Mouse (Mus musculus) heart, postnatal 10 days (tissue): Measurements from ENCODE around the gene Dnaja2. TPM values are rescaled to one million over a fixed set of nuclear protein-coding genes. Genes with fewer than 3 reads are reported as not detected.

ENCODE experiments used
- DNase-seq, 2 experiments: peaks; one replicate each; pipeline ENCODE4 v3.0.0; 2021
- intact Hi-C: fragments of 180-260 bp; cut with DNase I; formaldehyde crosslinking; loops from one replicate; pipeline ENCODE4 v1.15.1; 2025
- total RNA-seq, 2 experiments: library from RNA; stranded (reverse); gene quantifications; 2 replicates each; pipeline ENCODE4 v1.2.3; 2021

Dnaja2 gene
- total RNA-seq, 2 experiments from 2014 or later, result 202 to 232 TPM

DNA sequence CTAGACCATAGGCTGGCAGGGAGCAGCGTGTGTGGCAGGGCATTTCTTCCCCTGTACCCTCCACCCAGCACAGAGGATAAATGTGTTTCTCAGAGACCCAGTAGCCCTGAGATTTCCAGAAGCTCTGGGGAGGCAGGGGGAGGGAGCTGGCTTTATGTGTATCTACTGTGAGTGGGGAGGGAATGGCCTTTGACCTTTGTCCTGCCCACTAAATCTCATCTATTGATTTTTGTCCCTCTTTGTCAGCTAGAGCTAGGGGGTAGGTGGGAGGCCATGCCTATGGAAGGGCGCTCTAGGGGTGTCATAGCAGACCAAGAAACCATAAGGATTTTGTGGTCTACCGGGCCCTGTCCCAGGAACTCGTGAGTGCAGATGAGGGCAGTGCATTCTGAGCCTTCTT is 48.5 kb downstream of the Dnaja2 start:
- DNase-seq, result no peak
- intact Hi-C loops, result no loop called here

DNA sequence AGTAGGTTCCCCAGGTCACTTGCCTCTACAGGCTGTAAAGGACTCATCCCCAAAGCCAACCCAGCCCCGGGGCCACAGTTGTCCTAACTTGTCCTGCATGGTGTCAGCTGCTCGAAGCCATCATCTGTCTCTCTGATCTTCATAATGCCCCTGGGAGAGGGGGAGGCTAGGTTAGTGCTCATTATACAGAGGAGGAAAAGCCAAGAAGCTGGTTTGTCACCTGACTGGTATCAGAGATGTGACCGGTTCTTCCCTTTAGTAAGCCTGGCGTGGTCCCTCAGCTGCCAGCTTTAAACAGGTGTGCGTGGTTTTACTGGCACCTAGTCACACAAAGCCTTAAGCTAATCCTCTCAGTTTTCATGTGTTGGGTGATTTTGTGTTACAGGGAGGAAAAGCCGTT is 50.4 kb downstream of the Dnaja2 start:
- intact Hi-C loops, result no loop called here
- no peak for DNase-seq

GRCm38 (mm10) chr8:85503065-85503464 is 52.1 kb downstream of the Dnaja2 start:
- no peak for DNase-seq
- intact Hi-C loops, result no loop called here

DNA sequence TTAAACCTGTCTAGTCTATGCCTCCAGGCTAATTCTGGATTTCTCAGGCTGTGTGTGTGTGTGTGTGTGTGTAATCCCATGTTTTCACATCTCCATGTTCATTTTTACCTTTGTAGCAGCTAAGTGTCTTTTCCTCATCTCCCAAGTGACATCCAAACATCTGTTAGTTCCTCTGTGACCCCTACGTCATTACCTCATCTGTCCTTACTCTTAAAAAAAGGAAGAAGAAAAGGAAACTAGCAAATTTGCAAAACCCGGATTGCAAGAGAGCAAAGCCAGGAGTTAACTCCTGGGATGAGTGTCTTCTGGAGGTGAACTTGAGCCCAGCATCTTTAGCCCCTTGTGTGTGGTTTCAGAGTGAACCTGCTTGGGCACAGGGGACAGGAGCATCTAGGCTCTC is 52.8 kb downstream of the Dnaja2 start:
- DNase-seq, result no peak
- intact Hi-C loops, result no loop called here

DNA sequence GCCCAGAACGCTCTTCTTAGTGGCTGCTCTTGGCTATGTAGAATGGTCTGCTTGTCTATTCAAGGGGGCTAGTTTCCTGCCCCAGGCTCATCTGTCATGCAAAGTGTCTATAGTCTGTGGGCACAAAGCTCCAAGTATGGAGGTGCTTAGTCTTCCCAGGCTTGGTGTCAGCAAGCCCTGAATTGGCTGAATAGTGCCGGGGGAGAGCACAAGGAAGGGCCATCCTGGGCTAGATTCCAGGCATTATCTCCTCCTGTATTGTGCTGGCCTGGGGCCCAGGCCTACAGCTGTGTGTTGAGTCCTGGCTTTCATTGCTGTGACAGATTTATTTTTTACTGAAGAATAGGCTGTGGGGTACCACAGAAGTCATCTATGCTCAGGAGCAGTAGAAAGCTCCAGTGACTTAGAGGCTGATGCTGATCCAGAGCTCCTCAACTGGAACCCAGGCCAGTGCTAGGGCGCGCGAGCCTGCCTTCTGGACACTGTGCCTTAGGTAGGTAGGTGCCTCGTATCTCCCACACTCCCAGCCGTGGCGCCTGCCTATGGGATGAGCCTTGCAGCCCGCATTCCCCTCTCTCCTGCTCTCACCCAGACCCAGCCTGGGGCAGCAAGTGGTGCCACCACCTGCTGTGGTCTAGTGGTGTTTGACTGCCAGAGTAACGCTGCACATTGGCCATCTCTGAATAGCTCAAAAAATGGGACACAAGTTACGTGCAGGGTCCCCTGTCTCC is 54.0 kb downstream of the Dnaja2 start:
- peak; percentile 80 to 81 for DNase-seq
- intact Hi-C loops, result loop anchor here (2.0 kb wide), 1 partner anchor 20 kb away; no protein-coding TSS in a partner anchor

- intact Hi-C loops, result loop anchor here (2.0 kb wide), 1 partner anchor 20 kb away; no protein-coding TSS in a partner anchor
- DNase-seq, result no peak
Measured at GRCm38 (mm10) chr8:85500460-85500859, 54.7 kb downstream of the Dnaja2 start.

- DNase-seq, result no peak
- intact Hi-C loops, result no loop called here
Measured at GRCm38 (mm10) chr8:85498577-85498976, 56.6 kb downstream of the Dnaja2 start.

GRCm38 (mm10) chr8:85496778-85497177 is 58.4 kb downstream of the Dnaja2 start:
- DNase-seq, result no peak
- intact Hi-C loops, result no loop called here

GRCm38 (mm10) chr8:85496125-85496524 is 59.0 kb downstream of the Dnaja2 start:
- intact Hi-C loops, result no loop called here
- DNase-seq, result no peak

DNA sequence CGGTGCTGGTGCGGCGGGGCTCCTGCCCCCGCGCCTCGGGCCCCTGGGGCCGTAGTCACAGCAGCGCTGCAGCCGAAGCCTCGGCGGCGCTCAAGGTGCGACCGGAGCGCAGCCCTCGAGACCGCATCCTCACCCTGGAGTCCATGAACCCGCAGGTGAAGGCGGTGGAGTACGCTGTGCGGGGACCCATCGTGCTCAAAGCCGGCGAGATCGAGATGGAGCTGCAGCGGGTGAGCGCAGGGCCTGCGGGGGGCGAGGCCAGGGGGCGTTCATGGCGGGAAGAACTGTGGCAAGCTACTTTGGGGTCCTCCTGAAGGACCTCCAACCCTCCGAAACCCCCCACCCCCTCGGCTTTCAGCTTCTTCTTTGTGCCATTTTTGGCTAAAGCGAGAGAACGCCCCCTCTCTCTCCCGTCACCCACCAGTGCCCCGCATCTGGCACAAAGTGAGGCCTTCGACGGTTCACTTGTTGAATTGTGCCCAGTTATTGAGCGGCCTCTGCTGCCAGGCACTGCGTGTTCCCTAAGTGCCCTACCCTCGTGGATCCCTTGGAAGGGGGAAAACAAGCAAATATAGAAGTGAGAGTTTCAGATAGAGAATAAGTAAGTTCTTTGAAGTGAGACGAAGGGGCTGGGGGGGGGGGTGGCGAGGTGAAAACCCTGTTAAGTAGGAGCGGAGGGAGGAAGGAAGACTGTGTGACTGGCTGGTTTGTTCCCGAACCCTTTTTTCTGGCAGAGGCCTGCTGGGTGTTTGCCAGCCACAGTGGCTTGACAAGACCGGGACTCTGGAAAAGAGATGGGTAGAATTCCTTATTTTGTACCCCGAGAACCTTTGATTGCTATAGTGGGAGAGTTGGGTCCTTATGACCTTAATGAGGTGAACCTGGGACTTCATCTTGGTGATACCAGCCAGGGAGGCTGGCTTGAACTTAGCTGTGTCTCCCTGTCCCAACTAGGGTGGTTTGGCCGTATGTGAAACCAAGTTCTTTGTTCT is 61.9 kb downstream of the Dnaja2 start:
- intact Hi-C loops, result loop anchor here (5.0 kb wide), 1 partner anchor 34 kb away; no protein-coding TSS in a partner anchor
- DNase-seq, result peak in 1 of 2 experiments; percentile 13

GRCm38 (mm10) chr8:85492125-85492875 is 62.8 kb downstream of the Dnaja2 start, which contains the start of gene Gpt2:
Gene Gpt2 (plus strand): TSS chr8:85492576.
- DNase-seq, result peak; percentile 94 to 95
- intact Hi-C loops, result loop anchor here (5.0 kb wide), 1 partner anchor 35 kb away; no protein-coding TSS in a partner anchor

DNA sequence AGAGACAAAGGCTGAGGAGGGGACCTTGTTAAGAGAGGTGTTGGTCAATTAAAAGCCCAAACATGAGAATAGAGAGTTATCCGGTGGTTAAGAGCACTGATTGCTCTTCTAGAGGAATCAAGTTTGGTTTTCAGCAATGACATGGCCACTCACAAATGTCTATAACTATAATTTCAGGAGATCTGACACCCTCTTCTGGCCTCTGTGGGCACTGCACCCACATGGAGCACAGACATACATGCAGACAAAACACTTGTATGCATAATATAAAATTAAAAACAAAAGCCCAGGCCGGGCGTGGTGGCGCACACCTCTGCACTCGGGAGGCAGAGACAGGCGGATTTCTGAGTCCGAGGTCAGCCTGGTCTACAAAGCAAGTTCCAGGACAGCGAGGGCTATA is 65.6 kb downstream of the Dnaja2 start:
- intact Hi-C loops, result no loop called here
- no peak for DNase-seq

DNA sequence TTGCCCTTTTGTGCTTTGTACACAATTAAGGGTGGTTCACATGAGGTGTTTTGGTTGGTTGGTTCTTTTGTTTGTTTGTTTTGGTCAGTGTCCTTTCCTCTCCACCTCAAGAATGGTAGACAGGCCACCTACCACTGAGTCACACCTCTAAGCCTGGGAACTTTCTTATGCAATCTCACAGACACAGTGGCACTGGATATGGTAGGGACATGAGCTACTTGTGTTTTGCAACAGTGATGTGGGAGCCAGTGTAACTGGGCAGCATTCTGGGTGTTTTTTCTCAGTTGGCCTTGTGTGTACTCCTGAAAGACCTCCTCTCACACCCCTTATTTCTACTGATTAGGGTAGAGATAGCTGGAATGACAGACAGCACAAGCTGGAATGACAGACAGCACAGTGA is 66.5 kb downstream of the Dnaja2 start:
- DNase-seq, result no peak
- intact Hi-C loops, result no loop called here

DNA sequence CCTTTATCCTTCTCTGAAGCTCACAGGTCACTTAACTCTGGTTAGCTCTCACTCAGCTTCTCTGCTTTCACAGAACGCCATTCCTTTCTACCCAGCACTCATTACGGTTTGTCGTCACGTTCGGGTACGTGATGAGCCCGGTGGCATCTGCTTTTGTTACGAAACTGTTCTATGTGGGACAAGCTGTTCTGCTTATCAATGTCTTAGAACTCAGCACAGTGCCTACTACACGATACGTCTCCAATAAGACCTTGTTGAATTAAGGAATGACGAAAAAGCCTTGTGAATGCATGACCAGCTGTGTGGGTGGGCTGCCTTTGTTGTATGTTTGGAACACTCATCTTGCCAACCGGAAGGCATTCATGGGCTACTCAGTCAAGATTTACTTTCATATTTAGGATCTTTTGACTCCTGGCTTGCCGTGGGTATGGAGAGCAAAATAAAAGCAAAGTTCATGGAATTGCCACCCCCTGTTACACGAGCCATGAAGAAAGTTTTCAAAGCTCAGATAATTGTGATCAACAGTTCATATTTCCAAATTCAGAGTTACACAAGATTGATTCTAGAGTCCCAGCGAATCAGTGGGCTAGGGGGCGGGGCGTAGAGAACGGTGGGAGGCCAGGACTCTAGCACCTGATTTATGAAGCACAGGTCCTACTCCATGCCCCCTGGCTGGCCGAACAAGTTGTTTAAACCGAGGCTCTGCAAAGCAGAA is 67.1 kb downstream of the Dnaja2 start:
- DNase-seq, result no peak
- intact Hi-C loops, result no loop called here

Other genes starting within 250 kb of the Dnaja2 start
- gene Mylk3, start 169.0 kb downstream of the Dnaja2 start, total RNA-seq, result 100 to 1,000 TPM; 274 to 314 TPM
- 10 to 100 TPM; 17.9 to 21.6 TPM for gene 4921524J17Rik, start 122.5 kb downstream of the Dnaja2 start, total RNA-seq
- gene Gpt2, start 62.8 kb downstream of the Dnaja2 start, total RNA-seq, result 10 to 100 TPM; 18.8 to 20.3 TPM
- 1 to 10 TPM; 5.2 to 5.5 TPM for gene Neto2, start 145.6 kb upstream of the Dnaja2 start, total RNA-seq